Mouse (Mus musculus) brain, embryonic 18.5 days (tissue): ENCODE measurements at regions not wholly inside any gene's neighbourhood (a gene's known extent, or its start where the extent isn't known, plus 50 kb on each side); places are given as distances from the start of the nearest gene placed in this dataset.
A peak's percentile ranks its signal among the peaks of the same experiment; 100 is the strongest.

ENCODE experiments used
- DNase-seq: peaks from one replicate; pipeline ENCODE4 v3.0.0-alpha.2; 2012; ENCODE audit warnings: low read depth, low spot score

GRCm38 (mm10) chr7:129914871-129915270 lies 323.2 kb downstream of the Wdr11 start:
- DNase-seq = no peak

DNA sequence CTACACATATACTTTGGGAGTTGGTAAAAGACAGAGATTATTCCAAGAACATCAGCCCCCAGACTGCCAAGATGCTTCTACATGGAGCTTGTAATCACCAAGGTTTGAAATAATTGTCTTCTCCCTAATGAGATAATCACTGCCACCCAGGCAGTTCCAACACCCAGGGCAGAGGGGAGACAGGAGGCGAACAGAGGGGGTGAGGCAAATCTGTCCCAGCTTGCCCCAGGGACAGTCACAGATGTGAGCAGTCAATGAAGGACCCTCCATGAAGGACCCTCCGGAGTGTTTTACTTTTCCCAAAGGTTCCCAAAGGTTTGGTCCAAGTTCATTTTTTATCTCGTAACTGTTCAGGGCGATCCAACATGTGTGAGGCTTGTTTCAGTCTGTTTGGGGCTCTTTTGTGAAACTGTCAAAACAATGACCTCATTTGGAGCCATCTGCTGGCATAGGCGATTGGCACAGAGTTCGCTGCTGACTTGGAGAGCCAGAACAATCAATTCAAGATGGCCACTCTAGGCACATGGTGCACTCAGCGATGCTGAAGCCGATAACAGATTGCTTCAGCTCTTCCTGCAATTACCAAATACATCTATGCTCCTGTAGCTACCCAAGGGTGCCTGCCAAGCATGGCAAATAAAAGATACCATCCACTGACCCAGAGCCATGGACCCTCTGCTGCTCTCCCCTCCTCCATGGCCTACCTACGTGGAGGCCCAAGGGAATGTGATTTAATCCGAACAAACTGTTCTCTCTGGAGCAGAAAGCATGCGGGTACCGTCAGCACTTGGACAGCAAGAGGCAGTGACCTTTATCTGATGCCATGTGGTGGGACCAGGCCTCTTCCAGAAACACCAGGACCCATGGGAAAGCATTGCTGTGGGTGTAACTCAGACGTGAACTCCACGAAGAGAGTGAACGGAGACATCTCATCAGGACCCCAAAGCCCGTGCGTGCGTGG lies 326.9 kb downstream of the Wdr11 start:
- DNase-seq = no peak

- DNase-seq = no peak
Observed at GRCm38 (mm10) chr7:129922291-129922690, 330.6 kb downstream of the Wdr11 start.

DNA sequence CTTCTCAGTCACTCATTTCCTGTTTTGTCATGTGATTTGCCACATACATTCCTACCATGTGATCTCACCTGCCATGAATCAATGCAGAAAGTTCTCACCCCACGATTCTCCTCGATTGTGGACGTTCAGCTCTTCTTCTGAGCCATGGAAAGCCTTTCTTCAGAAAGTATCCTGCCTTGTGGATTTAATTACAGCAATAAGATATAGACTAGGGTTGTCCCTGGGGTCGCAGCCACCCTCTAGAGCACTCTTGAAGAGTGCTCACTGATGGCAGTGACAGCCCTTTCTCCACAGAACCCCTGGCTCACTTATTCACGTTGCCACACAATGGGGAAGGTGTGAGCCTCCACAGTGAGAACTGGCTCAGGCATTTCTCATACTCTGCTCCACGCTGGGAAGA lies 345.1 kb downstream of the Wdr11 start:
- DNase-seq = no peak

DNA sequence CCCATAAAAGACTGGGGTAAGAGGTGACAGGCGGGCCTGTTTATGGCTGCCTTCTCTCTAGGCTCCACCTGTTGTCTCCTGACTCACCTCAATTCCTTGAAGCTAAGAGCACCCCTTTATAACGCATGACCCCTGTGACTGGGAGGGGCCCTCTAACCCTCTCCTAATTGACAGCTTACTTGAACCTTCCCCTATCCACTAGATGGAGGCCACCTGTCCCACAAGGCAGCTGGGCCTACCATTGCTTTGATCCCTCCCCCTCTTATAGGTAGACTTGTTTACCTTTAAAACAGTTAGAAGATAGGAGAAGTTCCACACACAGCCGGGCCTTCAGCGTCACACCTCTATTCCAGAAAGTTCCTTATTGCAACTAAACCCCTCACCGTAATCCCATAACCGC lies 346.1 kb downstream of the Wdr11 start:
- DNase-seq = no peak

GRCm38 (mm10) chr7:129938141-129938540 lies 346.5 kb downstream of the Wdr11 start:
- no peak for DNase-seq

GRCm38 (mm10) chr7:129939266-129939665 lies 347.6 kb downstream of the Wdr11 start:
- no peak for DNase-seq

GRCm38 (mm10) chr7:129941311-129942029 lies 349.8 kb downstream of the Wdr11 start:
- DNase-seq = no peak

- DNase-seq = no peak
Observed at GRCm38 (mm10) chr7:129948613-129949110, 357.0 kb downstream of the Wdr11 start.

DNA sequence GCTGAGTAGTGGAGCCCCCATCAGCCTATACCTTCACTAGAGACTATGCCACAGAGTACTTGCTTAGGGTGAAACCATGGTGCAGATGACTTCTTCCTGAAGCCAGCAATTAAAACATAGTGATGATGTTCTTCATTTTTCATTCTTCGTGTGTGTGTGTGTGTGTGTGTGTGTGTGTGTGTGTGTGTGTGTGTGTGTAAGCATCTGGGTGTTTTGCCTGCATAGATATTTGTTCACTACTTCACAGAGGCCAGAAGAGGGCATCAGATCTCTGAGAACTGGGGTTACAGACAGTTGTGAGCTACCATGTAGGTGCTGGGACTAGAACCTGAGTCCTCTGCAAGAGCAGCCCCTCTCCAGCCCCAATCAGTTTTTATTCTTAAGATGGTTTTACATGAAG lies 358.8 kb downstream of the Wdr11 start:
- DNase-seq = no peak

DNA sequence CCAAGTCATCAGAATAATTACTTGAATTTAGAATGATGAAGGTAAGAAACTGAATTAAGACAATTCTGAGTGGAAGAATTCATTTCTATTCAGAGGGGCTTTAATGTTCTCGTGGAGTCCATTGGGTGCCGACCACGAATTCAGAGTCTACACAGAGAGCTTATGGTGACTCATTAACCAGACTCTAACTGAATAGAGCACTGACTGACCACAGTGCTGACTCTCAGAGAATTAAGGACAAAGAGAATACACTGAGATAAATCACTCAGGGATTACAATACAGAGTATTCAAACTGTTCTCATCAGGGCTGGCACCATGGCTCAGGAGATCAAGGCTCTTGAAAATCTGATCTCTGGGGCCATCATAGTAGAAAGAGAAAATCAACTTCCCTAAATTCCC lies 366.7 kb downstream of the Wdr11 start:
- no peak for DNase-seq

GRCm38 (mm10) chr7:129962575-129962974 lies 370.9 kb downstream of the Wdr11 start:
- DNase-seq = no peak

DNA sequence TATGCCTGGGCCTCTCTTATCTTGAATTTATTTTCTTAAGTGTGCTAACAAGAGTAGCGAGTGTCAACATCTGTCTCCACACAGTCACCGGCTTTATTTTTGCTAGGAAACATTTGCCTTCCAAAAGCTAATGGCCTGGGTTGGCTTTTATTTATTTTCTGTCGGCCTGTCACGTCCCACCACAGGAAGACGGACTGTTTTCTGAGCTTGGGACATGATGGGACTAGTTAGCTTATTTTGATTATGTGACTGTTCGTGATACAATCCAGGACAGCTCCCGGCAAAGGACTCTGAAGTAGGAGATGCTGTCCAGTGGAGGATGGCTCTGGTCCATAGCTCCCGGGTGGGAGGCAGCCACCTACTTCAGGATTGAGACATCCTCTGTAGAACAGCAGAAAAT lies 372.5 kb downstream of the Wdr11 start:
- DNase-seq = no peak

DNA sequence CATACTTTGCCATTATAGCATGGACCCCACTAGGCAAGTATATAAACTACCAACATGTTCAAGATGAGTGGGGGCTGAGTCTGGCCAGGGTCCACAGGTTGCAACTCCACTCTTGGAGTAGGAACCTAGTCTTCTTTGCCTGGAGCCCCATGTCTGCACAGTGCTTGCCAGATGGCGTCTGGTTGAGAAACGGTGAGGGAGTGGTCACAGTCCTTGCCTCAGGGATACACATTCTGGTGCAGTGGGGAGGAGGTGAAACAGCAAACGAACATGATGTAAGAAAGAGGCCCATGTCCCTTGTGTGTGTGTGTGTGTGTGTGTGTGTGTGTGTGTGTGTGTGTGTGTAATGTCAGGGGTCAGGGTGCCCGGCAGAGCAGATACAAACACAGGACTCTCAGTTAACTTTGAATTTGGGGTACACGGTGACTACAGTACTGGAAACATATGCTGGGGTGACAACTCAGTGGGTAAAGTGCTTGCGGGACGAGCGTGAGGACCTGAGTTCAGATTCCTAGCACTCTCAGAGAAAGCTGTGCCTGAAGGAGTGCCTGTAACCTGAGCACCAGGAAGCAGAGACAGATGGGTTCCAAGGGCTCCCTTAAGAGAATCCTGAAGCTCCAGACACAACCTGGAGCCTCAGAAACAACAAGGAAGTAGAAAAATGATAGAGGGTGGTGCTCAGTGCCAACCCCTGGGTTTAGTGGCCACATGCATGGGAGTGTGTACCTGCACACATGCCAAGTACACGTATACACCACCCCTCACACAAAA lies 373.8 kb downstream of the Wdr11 start:
- no peak for DNase-seq

- no peak for DNase-seq
Observed at GRCm38 (mm10) chr7:129966771-129967170, 375.1 kb downstream of the Wdr11 start.

DNA sequence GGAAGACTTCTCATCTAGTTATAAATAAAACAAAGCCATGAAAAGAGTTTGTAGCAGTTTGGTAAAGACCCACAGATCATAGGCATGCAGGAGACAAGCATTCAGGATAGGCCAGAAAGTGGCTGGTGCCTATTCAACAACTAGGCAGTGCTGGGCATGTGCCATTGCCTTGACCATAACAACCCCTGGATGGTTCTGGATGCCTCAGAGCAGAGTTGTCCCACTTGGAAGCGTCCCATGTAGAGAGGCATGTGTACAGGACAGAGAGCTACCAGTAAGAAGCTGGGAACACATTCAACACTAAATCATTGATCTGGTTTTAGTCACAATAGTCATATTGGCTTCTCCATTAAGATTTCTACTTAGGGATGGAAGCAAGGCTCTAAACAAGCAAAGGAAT lies 378.5 kb downstream of the Wdr11 start:
- DNase-seq = no peak

DNA sequence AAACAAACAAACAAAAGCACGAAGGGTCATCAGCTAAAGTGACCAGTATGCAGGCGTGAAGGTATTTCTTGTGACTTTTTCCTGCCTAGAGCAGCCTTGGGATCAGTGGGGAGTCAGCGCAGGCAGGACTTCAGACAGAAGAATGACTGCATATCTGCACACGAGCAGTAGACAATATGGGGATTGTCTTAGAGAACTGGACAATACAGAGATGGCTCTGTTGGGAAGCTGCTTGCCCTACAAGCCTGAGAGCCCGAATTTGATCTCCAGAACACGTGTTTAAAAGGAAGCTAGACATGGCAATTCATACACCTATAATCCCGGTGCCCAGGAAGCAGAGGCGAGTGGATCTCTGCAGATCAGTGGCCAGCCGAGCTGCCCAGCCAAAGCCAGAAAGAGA lies 382.5 kb downstream of the Wdr11 start:
- DNase-seq = no peak

DNA sequence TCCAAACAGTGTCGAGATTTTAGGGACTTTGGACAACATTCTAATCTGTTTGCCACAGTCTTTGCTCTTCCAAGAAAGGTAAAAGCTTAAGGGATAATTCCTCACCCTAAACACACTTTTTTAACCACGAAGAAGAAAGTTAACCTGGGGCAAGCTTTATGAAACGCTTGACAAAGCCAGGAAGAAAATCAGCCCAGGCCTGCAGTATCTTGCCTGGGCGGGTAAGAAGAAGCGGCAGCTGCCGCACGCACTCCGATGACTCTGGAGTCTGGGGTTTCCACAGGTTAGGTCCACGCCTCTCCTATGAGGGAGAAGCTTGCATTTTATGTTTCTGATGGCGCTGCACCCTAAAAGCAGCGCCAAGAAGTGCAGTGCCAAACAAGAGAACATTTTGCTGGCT lies 383.2 kb downstream of the Wdr11 start:
- no peak for DNase-seq

GRCm38 (mm10) chr7:129975781-129976514 lies 384.3 kb downstream of the Wdr11 start:
- DNase-seq = peak; percentile 12

DNA sequence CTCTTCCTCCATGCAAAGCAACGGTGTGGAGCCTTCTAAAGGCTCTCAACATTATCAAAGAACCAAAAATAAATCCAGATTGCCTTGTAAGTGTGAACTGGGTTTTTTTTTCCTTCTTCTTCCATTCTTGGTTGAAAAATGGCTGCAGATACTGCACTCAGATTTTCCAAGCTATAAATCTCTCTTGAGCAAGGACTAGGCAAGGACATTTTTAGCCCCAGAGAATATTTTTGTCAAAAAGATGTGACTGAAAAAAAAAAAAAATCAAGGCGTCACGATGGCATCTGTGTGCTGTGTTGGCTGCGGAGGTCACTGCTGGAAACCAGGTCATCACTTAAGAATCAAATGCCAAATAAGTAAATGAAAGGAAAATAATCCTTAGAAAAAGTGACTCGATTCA lies 386.9 kb downstream of the Wdr11 start:
- no peak for DNase-seq

DNA sequence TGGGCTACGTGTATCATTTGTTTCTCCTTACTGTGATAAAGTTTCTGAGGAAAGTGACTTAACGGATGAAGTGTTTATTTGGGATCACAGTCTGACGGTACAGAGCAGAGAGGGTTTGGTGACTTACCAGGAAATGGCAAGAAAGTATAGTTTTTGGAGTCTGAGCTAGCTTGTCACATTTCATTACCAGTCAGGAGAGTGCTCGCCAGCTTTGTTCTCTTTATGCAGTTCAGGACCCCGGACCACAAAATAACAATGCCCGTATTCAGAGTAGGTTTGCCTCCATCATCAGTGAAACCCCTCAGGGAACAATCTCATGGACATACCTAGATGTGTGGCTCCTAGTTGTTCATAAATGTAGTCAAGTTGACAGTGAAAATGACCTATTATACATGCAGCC lies 387.7 kb downstream of the Wdr11 start:
- no peak for DNase-seq
